Mouse (Mus musculus) liver, embryonic 14.5 days (tissue): ENCODE measurements around the gene Pik3ap1.

Source experiments
- CTCF ChIP-seq: IDR thresholded peaks from 2 replicates; pipeline ENCODE4 v1.5.1; 2016; ENCODE audit warnings: antibody characterized with exemption, low read depth, control low read depth
- EP300 ChIP-seq: IDR thresholded peaks from 2 replicates; pipeline ENCODE4 v1.6.1; 2016; ENCODE audit warnings: antibody characterized with exemption, low read depth

GRCm38 (mm10) chr19:41402603-41403002 lies 17.7 kb upstream of the Pik3ap1 start:
- TF ChIP-seq CTCF: no peak
- no peak for TF ChIP-seq EP300
